Mouse (Mus musculus) frontal cortex, postnatal 36 days (tissue): ENCODE results near the gene Lix1l.
"Not testable (repeated sequence)": the region's sequence is repeated elsewhere in the genome, so short reads cannot be mapped to it uniquely, and the experiment has no call there.

ENCODE experiments used
- DNase-seq, 2 experiments: peaks; one replicate each; pipeline ENCODE4 v3.0.0; 2022; ENCODE audit warnings: low spot score in 2 of 2

The Lix1l gene

DNA sequence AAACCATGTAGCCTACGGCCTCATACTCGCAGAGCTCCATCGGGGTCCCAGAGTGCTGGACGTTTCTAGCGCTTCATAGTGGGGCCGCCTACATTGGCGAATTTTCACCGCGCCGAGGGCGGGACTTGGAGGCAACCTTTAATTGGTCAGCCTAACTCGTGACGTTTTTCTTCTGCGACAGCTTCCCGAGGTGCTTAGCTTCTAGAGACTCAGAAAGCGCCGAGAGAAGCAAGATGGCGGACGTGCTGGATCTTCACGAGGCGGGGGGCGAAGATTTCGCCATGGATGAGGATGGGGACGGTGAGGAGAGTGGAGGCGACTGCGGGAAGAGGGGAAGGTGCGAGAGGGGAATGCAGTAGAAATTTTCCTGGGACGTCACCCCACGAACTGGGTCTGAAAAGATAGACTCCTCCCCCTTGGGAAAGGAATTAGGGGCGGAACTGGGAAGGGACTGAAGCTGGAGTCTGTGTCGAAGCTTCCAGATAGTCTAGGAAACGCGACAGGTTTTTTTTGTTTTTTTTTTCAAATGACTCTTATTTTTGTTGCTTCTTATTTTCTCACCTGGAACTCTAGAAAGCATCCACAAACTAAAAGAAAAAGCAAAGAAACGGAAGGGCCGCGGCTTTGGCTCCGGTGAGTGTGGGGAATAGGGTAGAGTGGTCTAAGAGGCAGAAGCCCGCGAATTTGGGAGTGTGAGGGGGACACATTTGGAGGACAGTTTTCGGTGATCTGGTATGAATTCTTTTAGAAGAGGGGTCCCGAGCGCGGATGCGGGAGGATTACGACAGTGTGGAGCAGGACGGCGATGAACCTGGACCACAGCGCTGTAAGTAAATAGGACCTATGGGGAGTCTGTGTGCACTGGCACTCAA is 29.0 kb downstream of the Lix1l start, which contains the start of gene Rbm8a:
Rbm8a (plus strand) TSS at position 205 of the 872 bp plus-strand sequence.
- peak; percentile 97 to 99 for DNase-seq

DNA sequence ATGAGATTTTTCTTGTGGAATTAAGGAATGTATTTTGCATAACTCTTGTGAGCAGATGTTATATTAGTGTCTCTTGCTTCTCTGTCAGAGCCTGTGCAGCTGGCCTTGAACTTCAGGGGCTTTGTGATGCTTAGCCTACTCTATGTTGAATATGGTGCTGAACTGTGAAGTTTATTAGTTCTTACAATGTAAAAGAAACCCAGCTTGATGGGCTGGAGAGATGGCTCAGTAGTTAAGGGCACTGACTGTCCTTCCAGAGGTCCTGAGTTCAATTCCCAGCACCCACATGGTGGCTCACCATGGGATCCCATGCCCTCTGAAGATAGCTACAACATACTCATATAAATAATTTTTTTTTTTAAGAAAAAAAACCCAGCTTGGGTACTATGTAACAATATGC is 31.1 kb downstream of the Lix1l start:
- no peak for DNase-seq

- DNase-seq, result no peak
Observed at GRCm38 (mm10) chr3:96634015-96634414, 33.1 kb downstream of the Lix1l start.

DNA sequence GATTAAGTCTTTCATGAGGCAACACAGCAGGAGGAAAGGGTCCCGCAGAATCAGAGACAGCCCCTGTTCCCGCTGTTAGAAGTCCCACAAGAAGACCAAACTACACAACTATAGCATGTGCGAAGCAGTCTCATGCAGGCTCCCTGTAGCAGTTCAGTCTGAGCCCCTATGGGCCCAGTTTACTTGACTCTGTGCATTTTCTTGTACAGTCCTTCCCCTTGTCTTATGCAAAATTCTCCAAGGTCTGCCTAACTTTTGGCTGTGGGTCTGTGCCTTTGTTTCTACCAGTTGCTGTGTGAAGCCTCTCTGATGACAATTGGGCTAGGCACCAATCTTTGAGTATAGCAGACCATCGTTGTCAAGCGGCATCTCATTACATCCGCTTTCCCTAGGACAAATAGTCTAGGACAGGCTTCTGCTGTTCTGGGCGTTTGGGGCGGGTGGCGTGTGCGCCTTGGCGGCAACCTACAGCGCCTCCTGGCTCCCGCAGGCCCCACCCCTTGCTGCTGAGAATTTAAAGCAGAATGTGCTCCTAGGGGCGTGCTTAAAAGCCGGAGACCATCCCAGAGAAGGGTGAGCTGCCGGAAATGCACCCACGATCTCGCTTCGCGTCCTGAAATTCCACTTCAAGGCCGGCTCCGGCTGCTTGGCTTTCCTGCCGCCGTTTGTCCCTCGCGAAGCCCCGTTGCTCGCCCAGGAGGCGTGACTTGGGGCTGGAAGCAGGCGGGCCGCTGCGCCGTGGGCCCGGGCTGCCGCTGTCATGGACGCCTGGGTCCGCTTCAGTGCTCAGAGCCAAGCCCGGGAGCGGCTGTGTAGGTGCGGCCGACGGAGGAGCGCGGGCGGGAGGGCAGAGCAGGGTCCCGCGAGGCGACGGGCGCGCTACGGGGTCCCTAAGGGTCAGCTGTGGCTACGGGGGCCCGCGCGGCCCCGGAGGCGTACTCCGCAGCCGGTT is 34.3 kb downstream of the Lix1l start, which contains the start of the genes Pex11b and Gm42957:
Pex11b (plus strand) TSS at position 449 of the 952 bp plus-strand sequence.
Gm42957 (plus strand) TSS at position 547 of the 952 bp plus-strand sequence.
- peak; percentile 89 to 91 for DNase-seq

DNA sequence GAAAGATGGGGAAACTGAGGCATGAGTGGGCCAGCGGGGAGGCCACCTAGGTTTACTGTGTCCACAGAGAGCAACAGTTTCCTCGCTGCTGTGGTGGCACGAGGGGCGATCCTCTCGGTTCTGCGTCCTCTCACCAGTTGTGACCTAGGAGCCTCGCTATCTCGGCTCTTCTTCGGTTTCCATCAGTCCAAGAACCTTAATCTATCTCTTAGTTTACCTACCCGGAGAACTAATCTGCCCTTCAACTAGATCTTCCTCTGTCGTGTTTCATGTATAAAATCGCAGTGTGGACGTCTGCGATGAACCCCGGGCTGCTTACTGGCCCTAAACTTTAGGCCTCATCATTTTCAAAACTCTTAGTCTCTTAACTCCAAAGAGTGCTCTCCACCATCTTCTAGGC is 35.0 kb downstream of the Lix1l start:
- no peak for DNase-seq

DNA sequence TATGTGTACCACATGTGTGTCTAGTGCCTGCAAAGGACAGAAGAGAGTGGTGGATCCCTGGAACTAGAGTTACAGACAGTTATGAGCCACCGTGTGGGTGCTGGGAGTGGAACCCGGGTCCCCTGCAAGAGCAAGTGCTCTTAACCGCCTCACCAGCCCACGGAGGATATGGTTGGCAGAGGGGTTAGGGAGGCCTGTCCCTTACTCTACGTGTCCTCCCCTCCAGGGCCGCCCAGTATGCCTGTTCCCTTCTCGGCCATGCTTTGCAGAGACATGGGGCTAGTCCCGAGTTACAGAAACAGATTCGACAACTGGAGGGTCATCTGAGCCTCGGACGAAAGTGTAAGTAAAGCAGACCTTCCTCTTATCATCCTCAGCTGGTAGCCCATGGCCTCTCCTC is 35.5 kb downstream of the Lix1l start:
- no peak for DNase-seq

DNA sequence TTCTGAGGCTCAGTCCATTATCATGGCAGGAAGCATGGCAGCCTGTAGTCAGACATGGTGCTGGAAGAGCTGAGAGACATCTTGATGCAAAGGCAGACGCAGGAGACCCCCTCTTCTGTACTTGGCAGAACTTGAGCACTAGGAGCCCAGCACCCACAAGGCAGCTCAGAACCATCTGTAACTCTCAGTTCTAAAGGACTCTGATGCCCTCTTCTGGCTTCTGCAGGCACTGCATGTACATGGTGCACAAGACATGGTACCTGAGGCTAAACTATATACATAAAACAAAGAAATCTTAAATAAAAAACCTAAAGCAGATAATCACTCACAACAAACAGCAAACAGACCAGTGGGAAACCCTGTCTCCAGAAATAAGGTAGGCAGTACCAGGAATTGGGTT is 38.3 kb downstream of the Lix1l start:
- DNase-seq, result peak; percentile 51 to 63

GRCm38 (mm10) chr3:96645018-96645649 is 44.2 kb downstream of the Lix1l start, which contains the start of gene Itga10:
TSS of gene Itga10 (plus strand) at chr3:96645584.
- no peak for DNase-seq

DNA sequence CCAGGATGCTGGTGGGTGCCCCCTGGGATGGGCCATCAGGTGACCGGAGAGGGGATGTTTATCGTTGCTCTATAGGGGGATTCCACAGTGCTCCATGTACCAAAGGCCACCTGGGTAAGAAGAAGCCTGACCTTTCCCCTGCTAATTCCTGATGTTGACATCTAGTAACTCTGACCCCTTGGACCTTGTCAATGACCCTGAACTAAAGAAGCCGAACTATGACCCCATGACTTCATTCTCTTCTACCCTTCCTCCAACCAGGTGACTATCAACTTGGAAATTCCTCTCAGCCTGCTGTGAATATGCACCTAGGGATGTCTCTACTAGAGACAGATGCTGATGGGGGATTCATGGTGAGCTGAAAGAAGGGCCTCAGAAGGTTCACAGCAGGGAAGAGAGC is 46.4 kb downstream of the Lix1l start:
- no peak for DNase-seq

- DNase-seq, result no peak
Observed at GRCm38 (mm10) chr3:96660901-96661300, 60.0 kb downstream of the Lix1l start.

- no peak for DNase-seq
Observed at GRCm38 (mm10) chr3:96662731-96663316, 61.9 kb downstream of the Lix1l start.

GRCm38 (mm10) chr3:96663432-96664239 is 62.7 kb downstream of the Lix1l start:
- peak; percentile 92 for DNase-seq

DNA sequence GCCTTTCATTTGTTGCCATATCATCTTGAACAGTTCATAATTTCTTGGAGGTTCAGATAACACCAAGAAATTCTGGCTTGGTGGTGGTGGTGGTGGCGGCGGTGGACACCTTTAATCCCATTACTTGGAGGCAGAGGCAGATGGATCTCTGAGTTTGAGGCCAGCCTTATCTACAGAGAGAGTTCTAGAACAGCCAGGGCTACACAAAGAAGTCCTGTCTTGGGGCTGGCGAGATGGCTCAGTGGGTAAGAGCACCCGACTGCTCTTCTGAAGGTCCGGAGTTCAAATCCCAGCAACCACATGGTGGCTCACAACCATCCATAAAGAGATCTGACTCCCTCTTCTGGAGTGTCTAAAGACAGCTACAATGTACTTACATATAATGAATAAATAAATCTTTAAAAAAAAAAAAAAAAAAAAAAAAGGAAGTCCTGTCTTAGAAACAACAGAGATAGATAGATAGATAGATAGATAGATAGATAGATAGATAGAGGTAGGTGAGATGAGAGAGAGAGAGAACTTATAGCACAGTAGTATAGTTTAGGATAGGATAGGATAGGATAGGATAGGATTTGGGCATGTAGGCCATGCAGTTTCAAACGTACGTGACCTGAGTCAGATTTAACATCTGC is 64.9 kb downstream of the Lix1l start:
- DNase-seq, result not testable (repeated sequence)

GRCm38 (mm10) chr3:96666916-96667315 is 66.0 kb downstream of the Lix1l start:
- DNase-seq, result no peak

DNA sequence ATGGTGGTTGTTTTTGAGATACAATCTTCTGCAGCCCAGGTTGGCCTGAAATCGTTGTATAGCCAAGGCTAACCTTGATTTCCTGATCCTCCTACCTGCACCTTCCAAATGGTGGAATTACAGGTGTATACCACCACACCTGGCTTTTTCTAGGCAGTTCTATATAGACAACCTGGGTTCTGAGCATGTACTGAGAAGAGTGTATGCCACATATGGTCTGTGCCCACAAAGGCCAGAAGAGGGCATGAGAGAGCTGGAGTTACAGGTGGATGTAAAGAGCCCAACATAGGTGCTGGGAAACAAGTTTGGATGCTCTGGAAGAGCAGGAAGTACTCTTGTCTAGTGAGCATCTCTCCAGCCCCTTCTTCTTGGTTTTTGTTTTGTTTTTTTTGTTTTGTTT is 66.4 kb downstream of the Lix1l start:
- no peak for DNase-seq

- DNase-seq, result no peak
Observed at GRCm38 (mm10) chr3:96668424-96669067, 67.6 kb downstream of the Lix1l start.

DNA sequence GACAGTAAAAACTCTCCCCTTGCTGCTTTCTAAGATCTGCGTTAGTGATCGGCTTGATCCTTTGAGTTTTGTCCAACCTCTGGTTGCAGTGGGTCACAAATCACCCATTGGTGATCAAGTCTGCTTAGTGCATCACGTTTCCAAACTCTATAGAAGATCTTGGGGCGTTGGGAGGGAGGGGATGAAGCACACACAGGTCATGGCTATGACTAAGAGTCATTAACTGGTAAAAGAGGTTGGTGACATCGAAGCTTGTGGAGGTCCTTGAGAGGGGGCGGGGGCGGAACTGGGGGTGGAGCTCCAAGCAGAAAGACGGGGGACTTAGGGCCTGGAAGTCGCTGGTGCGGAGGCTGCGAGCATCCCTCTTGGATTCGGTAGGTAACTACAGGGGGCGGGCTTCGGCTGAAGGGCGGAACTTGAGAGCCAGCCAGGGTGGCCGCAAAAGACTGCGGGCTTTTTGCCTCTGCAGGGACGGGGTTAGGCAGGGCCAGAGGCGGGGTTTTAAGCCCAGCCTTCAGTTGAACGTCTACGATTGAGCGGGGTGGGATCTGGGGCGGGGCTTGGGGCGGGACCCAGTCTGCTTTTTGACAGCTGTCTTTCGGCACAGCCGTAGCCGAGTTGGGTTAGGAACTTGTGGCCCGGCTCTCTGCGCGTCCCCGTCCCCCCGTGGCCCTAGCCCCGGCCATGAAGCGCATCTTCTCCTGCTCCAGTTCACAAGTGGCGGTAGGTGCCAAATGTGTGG is 68.9 kb downstream of the Lix1l start, which contains the start of gene Ankrd35:
Ankrd35 (plus strand) TSS at position 405 of the 742 bp plus-strand sequence.
- peak; percentile 71 to 74 for DNase-seq

- no peak for DNase-seq
Observed at GRCm38 (mm10) chr3:96671519-96671918, 70.6 kb downstream of the Lix1l start.

GRCm38 (mm10) chr3:96673514-96673913 is 72.6 kb downstream of the Lix1l start:
- DNase-seq, result no peak
